Mouse (Mus musculus) neural tube, postnatal 0 days (tissue): ENCODE measurements around the gene Ugt2a1. TPM values are rescaled to one million over a fixed set of nuclear protein-coding genes. Genes with fewer than 3 reads are reported as not detected.

Source experiments
- polyA plus RNA-seq: library from polyadenylated mRNA; unstranded; fragments of >200 nt; fragmentation: Nextera tagmentation; extraction: Ambion mirVana; gene quantifications from 2 replicates; pipeline ENCODE4 v1.2.1, GENCODE M21; 2015

Ugt2a1 gene
- polyA plus RNA-seq: not detected in 2 replicates

DNA sequence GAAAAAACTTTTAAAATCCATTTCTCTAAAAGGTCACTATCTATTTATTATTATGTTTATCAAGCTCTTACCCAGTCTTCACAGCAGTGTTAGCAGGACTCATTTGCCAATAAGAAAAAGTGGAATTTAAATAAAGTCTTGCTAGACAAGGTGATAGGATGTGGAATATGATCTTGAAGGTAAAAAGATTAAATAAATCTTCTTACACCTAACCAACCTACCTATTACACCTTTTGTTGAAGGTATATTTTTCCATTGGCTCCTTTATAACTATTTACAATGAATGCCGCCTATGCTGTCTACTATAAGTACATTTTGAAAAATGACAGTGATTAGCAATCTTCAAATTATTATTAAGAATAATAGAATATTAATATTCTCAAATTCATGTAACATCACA lies at the start of gene Ugt2a1:
Gene Ugt2a1 (minus strand): TSS at position 101 of the 400 bp plus-strand sequence.

DNA sequence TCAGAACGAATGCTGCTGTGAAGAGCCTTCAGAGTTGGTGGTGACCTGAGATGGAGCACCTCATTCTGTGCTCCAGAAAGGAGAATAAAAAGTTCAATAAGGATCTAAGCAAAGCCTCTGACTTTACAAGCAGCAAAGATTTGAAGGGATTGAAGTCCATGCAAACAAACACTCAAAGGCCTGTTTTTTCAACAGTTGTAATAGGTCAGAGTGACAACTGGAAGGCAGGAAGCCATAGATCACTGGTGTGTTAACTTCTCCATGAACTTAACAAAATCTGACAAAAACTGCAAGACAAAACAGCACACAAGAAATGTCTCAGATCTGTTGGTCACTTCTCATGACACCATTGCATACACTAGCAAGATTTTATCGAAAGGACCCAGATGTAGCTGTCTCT lies 47.4 kb upstream of the Ugt2a1 start, which contains the start of gene Sult1b1:
Gene Sult1b1 (minus strand): TSS at position 85 of the 400 bp plus-strand sequence.

DNA sequence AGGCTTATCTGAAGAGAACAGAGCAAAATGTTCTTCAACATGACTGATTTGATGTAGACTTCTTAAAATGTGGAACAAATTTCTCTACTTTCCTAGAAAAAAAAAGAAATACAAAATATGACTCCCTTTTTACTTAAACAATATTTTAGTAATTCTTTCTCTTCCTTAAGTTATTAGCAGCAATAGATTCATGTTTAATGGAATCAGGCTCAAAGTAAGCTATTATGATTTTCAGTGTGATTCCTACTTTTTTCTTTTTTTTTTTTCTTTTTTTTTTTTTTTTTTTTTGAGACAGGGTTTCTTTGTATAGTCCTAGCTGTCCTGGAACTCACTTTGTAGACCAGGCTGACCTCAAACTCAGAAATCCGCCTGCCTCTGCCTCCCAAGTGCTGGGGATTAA lies 4.0 kb downstream of the Ugt2a1 start, which contains the start of gene Gm43638:
Gene Gm43638 (minus strand): TSS at position 101 of the 400 bp plus-strand sequence.

DNA sequence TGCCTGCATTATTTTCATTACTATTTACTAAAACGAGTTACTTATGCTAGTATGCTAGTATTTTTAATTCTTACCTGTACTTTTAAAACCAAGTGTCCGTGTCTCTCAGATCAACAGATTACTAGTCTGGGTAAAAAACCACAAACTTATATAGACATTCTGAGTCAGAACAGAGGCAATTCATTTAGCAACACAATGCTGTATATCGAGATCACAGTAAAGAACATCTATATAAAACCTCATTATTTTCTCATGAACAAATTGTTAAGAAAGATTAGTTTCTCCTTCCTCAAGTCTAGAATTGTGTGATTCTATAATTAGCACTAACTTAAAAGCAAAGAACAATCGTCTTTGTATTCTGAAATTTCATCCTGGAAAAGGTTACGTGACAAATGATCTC lies 8.5 kb downstream of the Ugt2a1 start, which contains the start of gene Ugt2a2:
Gene Ugt2a2 (minus strand): TSS at position 101 of the 400 bp plus-strand sequence.

DNA sequence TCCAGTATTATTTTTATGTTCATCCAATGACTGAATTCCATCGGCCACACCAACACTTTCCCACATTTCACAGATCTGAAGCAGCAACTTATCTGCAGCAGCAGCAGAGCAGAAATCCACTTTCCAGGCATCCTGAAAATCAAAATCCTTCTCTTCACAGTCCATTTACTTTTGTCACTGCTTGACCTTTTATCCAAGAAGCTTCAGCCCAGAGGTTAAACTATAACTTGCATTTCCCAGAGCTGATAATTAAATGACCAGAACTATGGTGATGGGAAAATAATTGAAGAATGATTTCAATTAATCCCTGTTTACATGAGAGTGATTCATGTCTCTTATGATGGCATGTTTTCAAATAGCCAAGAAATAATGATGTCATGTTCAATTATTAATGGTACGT lies 66.6 kb downstream of the Ugt2a1 start, which contains the start of gene Ugt2b38:
Gene Ugt2b38 (minus strand): TSS at position 163 of the 400 bp plus-strand sequence.

Other genes with a start within 250 kb of the Ugt2a1 start
- gene Ugt2b37, start 236.1 kb downstream of the Ugt2a1 start, polyA plus RNA-seq: not detected in 2 replicates
- gene Ugt2a3, start 153.7 kb downstream of the Ugt2a1 start, polyA plus RNA-seq: not detected in 2 replicates
- gene Ugt2b38, start 66.7 kb downstream of the Ugt2a1 start, polyA plus RNA-seq: not detected in 2 replicates
- not detected in 2 replicates for gene Ugt2a2, start 8.6 kb downstream of the Ugt2a1 start, polyA plus RNA-seq
- gene Gm43638, start 4.1 kb downstream of the Ugt2a1 start, polyA plus RNA-seq: not detected in 2 replicates
- not detected in 2 replicates for gene Sult1b1, start 47.3 kb upstream of the Ugt2a1 start, polyA plus RNA-seq
- gene Sult1d1, start 78.2 kb upstream of the Ugt2a1 start, polyA plus RNA-seq: not detected in 2 replicates
- not detected in 2 replicates for gene Sult1e1, start 100.7 kb upstream of the Ugt2a1 start, polyA plus RNA-seq
- gene Csn1s1, start 175.3 kb upstream of the Ugt2a1 start, polyA plus RNA-seq: not detected in 2 replicates
- 0.18 TPM in 1 of 2 replicates, not detected in the other for gene Csn2, start 208.8 kb upstream of the Ugt2a1 start, polyA plus RNA-seq